Mouse (Mus musculus) c-Kit-positive CD71-positive TER-119-negative erythroid progenitor cells, embryonic 14.5 days (primary cell): ENCODE data around the gene Shmt1.

Experiments used
- DNase-seq: peaks from one replicate; pipeline ENCODE4 v3.0.0-alpha.2; 2013; ENCODE audit warnings: low read depth

Gene Shmt1

DNA sequence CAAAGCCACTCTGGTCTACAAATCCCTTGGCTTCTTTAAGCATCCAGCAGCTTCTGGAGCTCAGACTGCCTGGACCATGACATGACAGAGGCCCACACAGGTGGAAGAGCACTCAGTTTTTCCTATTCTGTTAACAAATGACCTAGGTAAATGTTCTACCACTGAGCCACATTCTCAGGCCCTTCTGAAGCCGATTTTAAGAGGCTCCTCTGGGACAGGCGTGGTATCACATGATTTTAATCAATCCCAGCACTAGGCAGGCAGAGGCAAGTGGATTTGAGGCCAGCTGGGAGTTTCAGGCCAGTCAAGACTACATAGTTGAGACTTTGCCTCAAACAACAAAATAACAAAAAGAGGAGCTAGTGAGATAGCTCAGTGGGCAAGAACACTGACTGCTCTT is 21.0 kb downstream of the Shmt1 start:
- no peak for DNase-seq

DNA sequence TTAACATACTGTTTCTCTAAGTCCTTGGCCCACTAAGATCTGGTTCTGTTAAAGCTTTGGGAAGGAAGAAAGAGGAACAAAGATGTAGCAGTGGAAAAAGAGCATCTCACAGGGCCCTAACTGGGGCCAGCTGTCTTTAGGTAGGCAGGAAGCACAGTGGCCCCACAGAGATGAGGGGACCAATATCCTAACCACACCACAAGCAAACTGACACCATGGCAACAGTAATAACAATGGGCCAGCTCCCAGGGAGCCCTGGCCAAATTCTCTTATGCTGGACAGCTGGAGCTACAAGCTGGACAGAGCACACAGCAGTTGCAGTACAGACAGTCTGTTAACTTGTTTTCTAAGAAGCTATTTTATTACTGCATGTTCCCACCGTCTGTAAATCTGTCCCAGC is 23.9 kb downstream of the Shmt1 start:
- no peak for DNase-seq

- DNase-seq, result no peak
Measured at GRCm38 (mm10) chr11:60784179-60784922, 27.2 kb downstream of the Shmt1 start.

DNA sequence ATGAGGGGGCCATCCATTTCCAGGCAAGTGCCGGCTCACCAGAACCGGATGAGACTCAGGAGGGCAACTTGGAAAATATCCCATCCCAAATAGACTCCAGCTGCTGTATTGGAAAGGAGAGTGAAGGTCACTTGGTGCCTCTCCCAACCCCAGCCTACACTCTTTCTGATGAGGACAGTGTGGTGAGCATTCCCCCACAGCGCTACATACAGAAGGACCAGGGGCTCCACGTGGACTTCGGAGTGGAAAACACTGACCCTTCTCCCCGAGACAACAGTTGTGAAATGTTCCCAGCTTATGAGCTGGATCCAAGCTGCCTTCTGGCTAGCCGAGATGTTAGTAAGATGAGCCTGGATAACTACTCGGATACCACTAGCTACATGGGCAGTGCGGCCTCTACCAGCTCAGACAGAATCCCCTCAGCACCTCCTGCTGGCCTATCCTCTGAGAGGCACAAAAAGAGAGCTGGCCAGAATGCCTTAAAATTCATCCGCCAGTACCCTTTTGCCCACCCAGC is 31.8 kb downstream of the Shmt1 start:
- DNase-seq, result no peak

GRCm38 (mm10) chr11:60777801-60778370 is 33.6 kb downstream of the Shmt1 start:
- no peak for DNase-seq

GRCm38 (mm10) chr11:60776829-60777740 is 34.4 kb downstream of the Shmt1 start, which contains the start of the genes Top3a and Smcr8:
Top3a (minus strand) TSS chr11:60777365.
Smcr8 (plus strand) TSS chr11:60777524.
- peak; percentile 84 for DNase-seq

DNA sequence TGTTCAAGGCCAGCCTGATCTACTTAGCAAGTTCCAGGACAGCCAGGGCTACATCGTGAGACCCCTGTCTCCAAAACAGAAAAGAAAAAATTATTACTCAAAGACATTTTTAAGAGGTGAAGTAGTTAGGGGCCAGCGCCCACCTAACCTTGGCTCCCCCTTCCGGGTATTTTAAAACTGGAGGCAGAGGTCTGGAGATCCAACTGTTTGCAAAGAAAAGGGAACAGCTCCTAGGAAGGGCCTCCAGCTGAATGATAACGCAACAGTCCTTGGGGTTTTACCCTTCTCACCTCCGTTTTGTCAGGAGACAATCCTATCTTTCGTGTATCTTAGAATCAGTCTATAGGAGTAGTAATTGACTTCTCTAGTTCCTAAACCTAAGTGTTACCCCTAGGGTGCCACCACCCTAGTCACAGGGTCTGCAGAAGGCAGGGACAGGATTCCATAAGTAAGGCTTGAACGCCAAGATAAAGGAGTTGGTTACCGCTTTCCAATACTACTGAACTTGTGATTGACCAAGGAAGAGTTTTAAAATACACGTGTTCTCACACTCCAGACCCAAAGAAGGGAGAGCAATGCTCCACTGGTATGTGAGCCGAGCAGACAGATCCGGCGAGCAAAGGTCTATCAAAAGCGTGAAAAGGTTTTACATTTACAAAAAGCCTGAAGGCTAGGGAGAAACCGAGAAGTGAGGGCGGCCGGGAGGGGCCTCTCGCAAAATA is 35.2 kb downstream of the Shmt1 start:
- DNase-seq, result no peak

GRCm38 (mm10) chr11:60775578-60775977 is 35.9 kb downstream of the Shmt1 start:
- no peak for DNase-seq

GRCm38 (mm10) chr11:60774841-60775240 is 36.7 kb downstream of the Shmt1 start:
- peak; percentile 93 for DNase-seq

DNA sequence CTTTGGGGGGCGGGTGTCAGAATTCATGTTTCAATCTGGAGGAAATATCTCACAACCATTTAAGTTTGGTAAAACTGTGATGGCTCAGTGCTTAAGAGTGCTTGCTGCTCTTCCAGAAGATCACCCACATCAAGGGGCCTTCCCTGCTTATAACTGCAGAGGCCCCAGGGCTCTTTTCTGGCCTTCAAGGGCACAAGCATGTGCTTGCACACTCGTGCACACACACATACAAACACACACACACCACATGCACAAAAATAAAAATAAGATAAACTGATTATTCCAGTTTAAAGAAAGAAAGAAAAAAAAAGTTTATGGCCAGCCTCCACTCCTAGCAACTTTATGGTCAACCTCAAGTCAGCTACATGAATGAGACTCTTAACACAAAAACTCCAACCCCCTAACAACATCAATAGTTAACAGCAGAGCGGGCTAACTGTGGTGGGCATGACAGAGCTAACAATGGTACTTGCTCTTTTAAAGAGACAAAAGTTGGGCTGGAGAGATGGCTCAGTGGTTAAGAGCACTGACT is 37.3 kb downstream of the Shmt1 start:
- DNase-seq, result no peak

- no peak for DNase-seq
Measured at GRCm38 (mm10) chr11:60772161-60772560, 39.4 kb downstream of the Shmt1 start.

DNA sequence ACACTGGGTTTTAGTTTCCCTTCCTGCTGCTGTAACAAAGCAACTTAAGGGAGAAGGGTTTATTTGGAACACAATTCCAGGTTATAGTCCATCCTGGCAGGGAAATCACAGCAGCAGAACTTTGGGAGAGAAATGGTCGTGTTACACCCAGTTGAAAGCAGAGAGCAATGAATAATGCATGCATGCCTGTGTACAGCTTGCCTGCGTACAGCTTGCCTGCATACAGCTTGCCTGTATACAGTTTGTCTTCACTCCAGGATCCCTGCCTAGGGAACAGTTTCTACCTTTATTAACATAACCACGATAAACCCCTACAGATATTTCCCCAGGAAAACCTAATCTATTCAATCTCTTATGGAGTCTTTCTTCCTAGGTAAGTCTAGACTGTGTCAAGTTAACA is 40.7 kb downstream of the Shmt1 start:
- DNase-seq, result no peak

DNA sequence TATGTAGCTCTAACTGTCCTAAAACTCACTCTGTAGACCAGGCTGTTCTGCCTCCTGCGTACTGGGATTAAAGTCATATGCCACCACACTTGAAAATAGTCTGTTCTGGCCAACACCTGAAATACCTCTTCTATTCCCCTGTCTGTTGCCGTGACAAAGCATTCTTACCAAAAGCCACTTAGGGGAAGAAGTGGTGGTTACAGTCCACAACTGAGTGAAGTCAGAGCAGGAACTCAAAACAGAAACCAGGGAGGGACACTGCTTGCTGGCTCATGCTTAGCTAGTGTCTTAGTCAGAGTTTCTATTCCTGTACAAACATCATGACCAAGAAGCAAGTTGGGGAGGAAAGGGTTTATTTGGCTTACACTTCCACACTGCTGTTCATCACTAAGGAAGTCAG is 42.2 kb downstream of the Shmt1 start:
- no peak for DNase-seq

- DNase-seq, result peak; percentile 44
Measured at GRCm38 (mm10) chr11:60766969-60767368, 44.5 kb downstream of the Shmt1 start.

DNA sequence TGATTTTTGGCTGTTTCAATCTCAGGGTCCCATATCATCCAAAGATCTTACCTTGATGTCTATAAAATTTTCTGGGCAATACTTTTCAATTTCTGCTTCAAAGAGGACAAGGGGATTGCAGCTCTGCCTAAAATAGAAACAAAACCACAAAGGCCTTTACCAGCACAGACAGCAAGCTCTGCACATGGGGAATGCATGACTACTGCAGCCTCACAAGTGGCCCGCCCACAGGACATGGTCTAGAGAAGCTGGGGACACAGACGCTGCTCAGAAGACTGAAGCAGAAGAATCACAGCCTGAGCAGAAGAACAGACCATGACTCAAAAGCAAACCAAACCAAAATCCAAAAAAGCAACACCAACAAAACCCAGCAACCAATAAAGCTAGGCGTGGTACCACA is 49.8 kb downstream of the Shmt1 start:
- no peak for DNase-seq

- no peak for DNase-seq
Measured at GRCm38 (mm10) chr11:60755570-60755969, 55.9 kb downstream of the Shmt1 start.

DNA sequence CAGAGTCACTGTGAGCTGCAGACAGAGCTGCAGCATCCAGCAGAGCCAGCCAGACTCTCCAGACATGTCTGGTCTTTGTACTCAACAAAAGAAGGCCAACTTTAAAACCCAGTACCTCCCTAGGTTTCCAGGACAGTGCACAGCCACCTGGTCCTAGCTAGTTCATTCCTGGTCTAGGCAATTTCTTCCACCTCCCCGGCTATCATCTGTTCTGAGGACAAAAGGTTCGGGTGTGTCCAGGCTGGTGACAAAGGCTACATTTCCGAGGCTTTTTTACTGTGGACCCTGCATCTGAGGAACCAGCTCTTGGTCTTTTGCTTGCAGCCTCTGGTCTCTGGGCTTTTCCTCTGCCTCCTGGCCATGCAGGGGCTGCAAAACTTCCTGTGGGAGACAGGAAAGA is 71.2 kb downstream of the Shmt1 start:
- DNase-seq, result no peak
